ENCODE assay signal across 34 mouse cellular contexts in genomic region chr4:77513041-77513440, GRCm38 (mm10).
"Had no signal": no experiment of that assay in that cellular context is flagged by ENCODE, and none has a peak within 500 bp of the region (broad histone marks: within the 10 kb centered on the region; RNA-seq: fewer than 3 reads in every experiment).

No protein-coding gene starts in this region.

- H3K4me3 ChIP-seq: heart, embryonic 10.5 days; heart, embryonic 12.5 days; heart, embryonic 13.5 days; heart, embryonic 15.5 days; hindbrain, embryonic 10.5 days; hindbrain, embryonic 12.5 days; hindbrain, embryonic 13.5 days; hindbrain, embryonic 15.5 days; intestine, embryonic 15.5 days; kidney, embryonic 15.5 days; layer of hippocampus, adult 2 months had no signal

- H3K9ac ChIP-seq: heart, embryonic 12.5 days; heart, embryonic 13.5 days; heart, embryonic 15.5 days; hindbrain, embryonic 12.5 days; hindbrain, embryonic 13.5 days; hindbrain, embryonic 14.5 days; hindbrain, embryonic 15.5 days; intestine, embryonic 15.5 days; kidney, embryonic 15.5 days had no signal

- ATAC-seq: hindbrain, embryonic 16.5 days; hindbrain, postnatal 0 days; inflammation-experienced regulatory T-cells, adult 6 months; intestine, embryonic 15.5 days; intestine, embryonic 16.5 days; intestine, postnatal 0 days had no signal

- H3K36me3 ChIP-seq: heart, embryonic 10.5 days; heart, embryonic 12.5 days; heart, embryonic 13.5 days; heart, embryonic 15.5 days; hindbrain, embryonic 10.5 days; hindbrain, embryonic 12.5 days; hindbrain, embryonic 13.5 days; hindbrain, embryonic 15.5 days; intestine, embryonic 15.5 days; kidney, embryonic 15.5 days had no signal

- DNase-seq: heart, postnatal 10 days; heart, postnatal 14 days; heart, postnatal 36 days; heart, postnatal 4 days; kidney, adult 11 months; kidney, adult 18-20 months; kidney, adult 2 months; kidney, adult 8-10 months; kidney, adult 9 months; kidney, postnatal 14 days; kidney, postnatal 25 days; kidney, postnatal 36 days; kidney, postnatal 4 days; layer of hippocampus, adult 9-11 months; layer of hippocampus, postnatal 36 days had no signal

- H3K4me1 ChIP-seq: heart, embryonic 10.5 days; heart, embryonic 12.5 days; hindbrain, embryonic 10.5 days; hindbrain, embryonic 12.5 days; hindbrain, embryonic 15.5 days; intestine, embryonic 15.5 days; kidney, embryonic 15.5 days had no signal

- H3K9me3 ChIP-seq: heart, embryonic 10.5 days; heart, embryonic 12.5 days; heart, embryonic 13.5 days; heart, embryonic 15.5 days; hindbrain, embryonic 10.5 days; hindbrain, embryonic 12.5 days; hindbrain, embryonic 13.5 days; hindbrain, embryonic 15.5 days; intestine, embryonic 15.5 days; kidney, embryonic 15.5 days had no signal

- H3K27ac ChIP-seq: heart, embryonic 10.5 days; heart, embryonic 13.5 days; heart, embryonic 15.5 days; hindbrain, embryonic 10.5 days; hindbrain, embryonic 13.5 days; hindbrain, embryonic 14.5 days; hindbrain, embryonic 15.5 days; hindbrain, postnatal 0 days; intestine, embryonic 15.5 days; kidney, embryonic 15.5 days; kidney, postnatal 0 days; layer of hippocampus, adult 2 months had no signal

- H3K4me2 ChIP-seq: heart, embryonic 11.5 days; heart, embryonic 12.5 days; heart, embryonic 13.5 days; hindbrain, embryonic 12.5 days; hindbrain, embryonic 13.5 days; hindbrain, embryonic 14.5 days; hindbrain, embryonic 15.5 days; intestine, embryonic 15.5 days; kidney, embryonic 15.5 days had no signal

- H3K27me3 ChIP-seq: heart, embryonic 12.5 days; heart, embryonic 13.5 days; heart, embryonic 15.5 days; hindbrain, embryonic 12.5 days; hindbrain, embryonic 13.5 days; hindbrain, embryonic 15.5 days; intestine, embryonic 15.5 days; kidney, embryonic 15.5 days had no signal
